In the genomic region with DNA sequence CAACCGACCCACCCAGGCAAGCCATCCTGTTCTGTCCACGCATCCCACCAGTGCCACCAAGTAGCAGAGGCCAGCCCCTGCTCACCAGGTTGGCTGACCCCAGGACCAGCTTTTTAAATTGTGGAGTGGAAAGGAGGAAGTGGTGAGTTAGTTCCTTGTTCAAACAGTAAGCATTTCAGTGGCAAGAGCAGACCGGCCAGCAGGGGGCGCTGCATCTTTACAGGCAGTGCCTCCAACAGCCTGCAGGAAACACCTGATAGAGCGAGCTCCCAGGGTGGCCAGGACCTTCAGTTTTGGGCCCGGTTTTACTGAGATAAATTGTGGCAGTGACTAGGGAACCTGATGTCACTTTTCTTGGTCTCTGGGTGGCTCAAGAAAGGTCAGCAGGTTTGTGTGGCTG, we compare ENCODE assay signal across 8 mouse cellular contexts. TPM values are rescaled to one million over a fixed set of nuclear protein-coding genes. Genes with fewer than 3 reads are reported as not detected.
DNase-seq lines count a peak whose midpoint lies in the region; ATAC-seq lines count a peak whose summit lies in the region.

No protein-coding gene starts in this region.

- H3K36me3 ChIP-seq in liver, embryonic 16.5 days (ENCODE audit: control insufficient read depth, insufficient read depth) = no peaks in the 10 kb centered on the region

- intact Hi-C loops in gastrocnemius, postnatal 36 days (cut with DNase I) = loop anchor here (5.0 to 10.0 kb wide), 2 partner anchors 405 to 527 kb away; no protein-coding TSS in a partner anchor

- H3K9me3 ChIP-seq in liver, embryonic 16.5 days (replicated peaks; ENCODE audit: control insufficient read depth, low read length) = no peaks in the 10 kb centered on the region

- H3K4me1 ChIP-seq in liver, embryonic 16.5 days (ENCODE audit: control insufficient read depth, low read depth, low read length) = peaks cover 11% of the 10 kb centered on the region

- no peak overlapping the region for H3K9ac ChIP-seq in liver, embryonic 16.5 days (ENCODE audit: low read depth, low read length)

- no peak overlapping the region for H3K27ac ChIP-seq in liver, embryonic 16.5 days (ENCODE audit: low read length)

- peak; percentile 37; the same call in 1 of the 2 replicates for ATAC-seq in liver, embryonic 16.5 days (ENCODE audit: low read depth)

- no peak overlapping the region for H3K4me2 ChIP-seq in liver, embryonic 16.5 days (ENCODE audit: low read depth, low read length)

- peak; percentile 89 for DNase-seq in CD4-positive helper T cell, adult 2 months (ENCODE audit: low read depth, low spot score)
- DNase-seq in WW6 (ENCODE audit: low read depth, low spot score) = peak; percentile 80
- DNase-seq in cerebellum, postnatal 25 days = peak; percentile 89 to 94
- peak; percentile 83 to 86 for DNase-seq in gastrocnemius, postnatal 36 days
- peak; percentile 87 to 97 for DNase-seq in kidney, postnatal 36 days
- peak; percentile 60 for DNase-seq in retina, adult 2 months (ENCODE audit: low read depth, low spot score)
- peak; percentile 96 for DNase-seq in thymus, postnatal 14 days

- H3K27me3 ChIP-seq in liver, embryonic 16.5 days (ENCODE audit: control insufficient read depth, insufficient read depth, low read depth, low read length) = no peaks in the 10 kb centered on the region

- 21% methylated on average over 6 of the region's 6 CpGs for WGBS in liver, embryonic 16.5 days (ENCODE audit: insufficient replicate concordance)

- H3K4me3 ChIP-seq in liver, embryonic 16.5 days (ENCODE audit: low read depth, low read length) = no peak overlapping the region

RNA-seq across cellular contexts. Expression of a gene that starts 39.7 kb away (rescaled TPM):
- total RNA-seq in gastrocnemius, postnatal 36 days (2021) = 1 to 10 TPM; 3.6 to 4.4 TPM
- 0.64 and 0.79 TPM in 2 replicates for polyA plus RNA-seq in liver, embryonic 16.5 days (2015; fragmentation: Nextera tagmentation; extraction: Ambion mirVana)

RNA-seq across cellular contexts. Expression of a gene that starts 54.3 kb away (rescaled TPM):
- 100 to 1,000 TPM; 428 to 446 TPM for total RNA-seq in gastrocnemius, postnatal 36 days (2021)
- polyA plus RNA-seq in liver, embryonic 16.5 days (2015; fragmentation: Nextera tagmentation; extraction: Ambion mirVana) = 73.4 and 77.2 TPM in 2 replicates

RNA-seq across cellular contexts. Expression of a gene that starts 54.3 kb away (rescaled TPM):
- 10 to 100 TPM; 38.8 to 42.3 TPM for total RNA-seq in gastrocnemius, postnatal 36 days (2021)
- 7.9 and 8.8 TPM in 2 replicates for polyA plus RNA-seq in liver, embryonic 16.5 days (2015; fragmentation: Nextera tagmentation; extraction: Ambion mirVana)
